Mouse (Mus musculus) 3T3-L1 (cell line): ENCODE data around the gene Spint2.
A peak's percentile ranks its signal among the peaks of the same experiment; 100 is the strongest.

Experiments used
- DNase-seq: peaks from one replicate; pipeline ENCODE4 v3.0.0-alpha.2; 2015; ENCODE audit warnings: low read depth, low spot score

Gene Spint2

DNA sequence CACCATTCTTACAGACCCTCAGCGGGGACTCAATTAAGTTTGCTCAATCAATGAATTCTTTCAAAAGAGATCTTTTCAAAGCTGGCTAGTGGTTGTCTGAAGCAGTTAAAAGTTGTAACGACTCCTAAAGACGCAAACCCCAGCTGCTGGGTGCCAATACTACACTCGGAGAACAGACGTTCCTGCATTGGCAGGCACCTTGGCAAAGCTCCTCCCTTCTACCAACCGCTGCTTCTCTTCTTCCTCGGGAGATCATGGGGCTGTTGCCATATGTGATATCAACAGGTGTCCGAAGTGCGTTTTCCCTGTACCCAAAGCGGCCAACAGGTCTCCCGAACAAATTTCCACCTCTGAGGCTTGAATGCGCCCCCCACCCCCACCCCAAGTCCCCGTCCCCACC lies 911 bp downstream of the Spint2 start:
- DNase-seq = no peak

GRCm38 (mm10) chr7:29279924-29280323 lies 1.8 kb downstream of the Spint2 start:
- DNase-seq = no peak

DNA sequence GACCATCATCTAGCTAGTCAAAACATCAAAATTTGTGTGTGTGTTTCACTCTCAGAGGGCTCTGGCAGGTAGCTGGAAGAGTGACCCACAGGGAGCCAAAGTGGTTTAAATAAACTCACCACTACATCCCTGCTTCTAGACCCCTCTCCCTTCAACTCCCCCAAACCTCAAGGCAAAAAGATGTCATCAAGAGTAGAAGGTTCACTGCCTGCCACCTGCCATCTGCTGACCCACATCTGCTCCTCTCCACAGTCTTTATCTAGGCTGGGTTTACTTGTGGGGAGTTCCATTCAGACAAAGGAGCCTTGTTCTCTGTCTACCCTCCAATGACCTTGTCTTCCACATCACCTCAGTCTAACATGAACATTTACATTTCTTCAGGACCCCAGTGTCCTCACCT lies 2.5 kb downstream of the Spint2 start:
- no peak for DNase-seq

DNA sequence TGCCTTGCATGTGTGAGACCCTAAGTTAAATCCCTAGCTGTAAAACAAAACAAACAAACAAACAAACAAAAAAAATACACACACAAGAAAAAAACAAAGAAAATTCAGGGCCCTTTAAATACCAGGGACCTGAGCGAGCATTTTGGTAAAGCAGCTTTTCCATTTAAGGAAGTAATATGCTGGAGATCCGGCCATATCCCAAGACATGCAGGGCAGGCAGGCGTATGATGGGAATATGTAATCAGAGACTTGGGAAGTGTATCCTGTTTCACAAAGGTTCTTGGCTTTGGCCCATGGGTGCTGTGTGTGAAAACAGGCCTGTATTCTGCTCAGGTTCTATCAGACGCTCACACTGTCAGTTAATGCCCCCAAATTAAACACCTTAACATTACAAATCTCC lies 4.2 kb downstream of the Spint2 start:
- DNase-seq = no peak

- DNase-seq = peak; percentile 22
Measured at GRCm38 (mm10) chr7:29276715-29277114, 5.0 kb downstream of the Spint2 start.

GRCm38 (mm10) chr7:29271687-29272465 lies 9.8 kb downstream of the Spint2 start:
- peak; percentile 37 for DNase-seq

DNA sequence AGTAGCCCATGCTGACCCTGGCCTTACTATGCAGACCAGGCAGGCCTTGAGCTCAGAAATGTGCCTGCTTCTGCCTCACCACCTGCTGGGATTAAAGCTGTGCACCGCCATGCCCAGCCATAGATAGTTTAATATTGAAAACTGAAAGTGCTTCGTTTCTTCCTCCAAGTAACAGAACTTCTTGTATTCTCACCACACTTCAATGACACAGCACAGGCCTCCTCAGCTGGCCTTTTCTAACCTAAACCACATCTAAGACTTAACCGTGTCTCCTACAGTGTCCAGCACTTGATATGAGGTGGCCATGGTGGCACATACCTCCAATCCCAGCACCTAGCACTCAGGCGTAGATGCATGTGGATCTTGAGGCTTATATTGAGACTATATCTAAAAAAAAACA lies 11.3 kb downstream of the Spint2 start:
- DNase-seq = no peak

DNA sequence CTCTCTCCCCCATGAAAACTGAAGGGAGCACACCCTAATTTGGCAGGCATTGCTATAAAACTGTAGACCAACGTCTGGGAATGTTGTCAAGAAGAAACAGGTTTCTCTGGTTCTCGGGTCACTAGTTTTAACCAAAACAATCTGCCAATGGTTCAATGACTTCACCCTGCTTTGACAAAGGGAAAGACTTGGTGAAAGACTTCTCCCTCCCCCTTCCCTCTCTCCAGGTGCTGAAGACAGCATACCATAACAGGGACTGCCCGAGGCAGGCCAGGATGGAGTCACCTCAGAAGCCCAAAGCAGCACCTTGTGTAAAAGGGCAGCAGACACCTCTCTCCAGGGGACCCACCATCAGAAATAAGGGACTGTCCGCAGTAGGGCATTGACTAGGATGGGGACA lies 14.8 kb downstream of the Spint2 start:
- no peak for DNase-seq

- DNase-seq = no peak
Measured at GRCm38 (mm10) chr7:29265636-29266035, 16.1 kb downstream of the Spint2 start.

- no peak for DNase-seq
Measured at GRCm38 (mm10) chr7:29263831-29264230, 17.9 kb downstream of the Spint2 start.

- no peak for DNase-seq
Measured at GRCm38 (mm10) chr7:29262151-29262550, 19.6 kb downstream of the Spint2 start.

- DNase-seq = no peak
Measured at GRCm38 (mm10) chr7:29259781-29260730, 21.7 kb downstream of the Spint2 start.

DNA sequence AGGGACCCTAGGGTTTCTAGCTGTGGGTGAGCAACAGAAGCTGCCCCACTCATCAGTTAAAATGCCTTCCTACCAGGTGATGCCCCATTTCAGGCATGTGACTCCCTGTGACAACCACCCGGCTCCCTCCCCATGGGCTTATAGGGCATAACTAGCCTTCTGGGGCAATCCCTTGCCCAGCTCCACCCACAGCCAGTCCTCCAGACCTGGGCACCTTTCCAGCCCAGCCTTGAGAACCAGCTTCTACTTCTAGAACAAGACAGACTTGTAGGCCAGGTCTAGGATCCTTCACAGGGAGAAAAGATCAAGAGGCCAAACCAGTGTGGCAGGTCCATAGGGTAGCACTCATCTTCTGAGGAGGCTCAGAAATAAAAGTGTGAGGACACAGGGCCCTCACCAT lies 24.3 kb downstream of the Spint2 start:
- DNase-seq = no peak

DNA sequence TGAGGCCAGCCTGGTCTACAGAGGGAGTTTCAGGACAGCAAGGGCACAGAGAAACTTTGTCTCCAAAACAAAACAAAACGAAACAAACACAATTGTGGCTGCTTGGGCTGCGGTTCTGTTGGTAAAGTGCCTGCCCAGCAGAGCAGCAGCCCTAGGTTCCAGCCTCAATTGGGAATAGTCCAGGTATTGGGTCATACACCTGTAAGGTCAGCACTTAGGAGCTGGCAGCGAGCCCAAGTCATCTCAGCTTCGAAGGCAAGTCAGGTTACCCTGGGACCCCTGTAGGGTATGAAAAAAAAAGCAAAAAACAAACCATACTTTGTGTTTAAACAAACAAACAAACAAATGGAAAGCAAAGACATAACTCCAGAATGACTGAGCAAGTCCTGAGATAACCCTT lies 25.8 kb downstream of the Spint2 start:
- no peak for DNase-seq

GRCm38 (mm10) chr7:29253842-29254241 lies 27.9 kb downstream of the Spint2 start:
- DNase-seq = no peak

DNA sequence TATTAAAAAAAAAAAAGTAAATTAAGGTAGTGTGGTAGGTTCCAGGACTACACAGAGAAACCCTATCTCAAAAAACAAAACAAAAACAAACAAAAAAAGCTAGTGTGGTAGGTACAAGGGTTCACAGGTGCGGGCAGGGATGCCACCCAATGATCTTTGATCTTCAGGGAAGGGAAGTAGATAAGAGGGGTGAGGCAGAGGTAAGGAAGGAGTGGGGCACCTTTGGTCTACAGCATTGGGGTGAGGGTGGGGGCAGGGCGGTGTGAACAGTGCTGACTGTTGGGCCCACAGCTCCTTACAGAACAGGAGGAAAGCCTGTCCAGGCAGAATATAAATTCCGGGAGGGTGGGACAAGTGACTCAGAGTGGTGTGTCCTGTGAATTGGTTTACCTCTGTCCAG lies 30.5 kb downstream of the Spint2 start:
- no peak for DNase-seq

- peak; percentile 32 for DNase-seq
Measured at GRCm38 (mm10) chr7:29248261-29248841, 33.4 kb downstream of the Spint2 start, which contains the start of gene 2200002D01Rik. 2200002D01Rik (minus strand) TSS chr7:29248466.

GRCm38 (mm10) chr7:29247706-29248105 lies 34.0 kb downstream of the Spint2 start:
- DNase-seq = no peak

GRCm38 (mm10) chr7:29247314-29247700 lies 34.4 kb downstream of the Spint2 start:
- peak; percentile 50 for DNase-seq

DNA sequence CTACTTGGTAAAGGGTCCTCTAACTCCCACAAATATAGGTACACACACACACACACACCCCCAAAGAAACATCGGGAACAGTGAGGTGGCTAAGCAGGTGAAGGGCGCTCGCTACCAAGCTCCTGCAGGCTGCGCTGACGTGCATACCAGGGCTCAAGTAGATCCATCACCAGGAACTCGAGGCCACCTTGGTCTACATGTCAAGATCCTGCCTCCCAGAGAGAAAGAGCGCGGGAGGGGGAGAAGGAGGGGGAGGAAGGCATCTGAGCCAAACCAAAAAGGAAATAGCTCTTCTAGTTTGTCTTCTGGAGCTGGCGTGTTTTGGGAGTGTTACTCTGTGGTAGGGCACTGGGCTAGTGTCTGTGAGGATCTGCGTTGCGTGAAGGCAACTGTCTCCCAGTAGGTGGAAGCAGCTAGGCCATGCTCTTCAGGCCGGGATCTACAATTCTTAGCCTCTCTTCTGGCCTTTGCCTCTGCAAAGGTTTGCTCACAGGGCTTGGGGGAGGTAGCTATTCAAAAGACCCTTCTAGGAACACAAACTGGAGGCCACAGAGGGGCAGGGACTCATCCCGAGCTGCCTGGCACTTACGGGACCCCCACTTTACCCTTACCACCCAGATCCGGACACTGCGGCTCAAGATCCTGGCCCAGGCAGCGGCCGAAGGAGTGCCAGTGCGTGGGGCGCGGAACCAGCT lies 34.9 kb downstream of the Spint2 start:
- DNase-seq = no peak

- DNase-seq = no peak
Measured at GRCm38 (mm10) chr7:29246015-29246414, 35.7 kb downstream of the Spint2 start.
